Mouse (Mus musculus) c-Kit-positive CD71-positive TER-119-negative erythroid progenitor cells, embryonic 14.5 days (primary cell): ENCODE results near the gene BC017158.
A peak's percentile ranks its signal among the peaks of the same experiment; 100 is the strongest.

Source experiments
- DNase-seq: peaks from one replicate; pipeline ENCODE4 v3.0.0-alpha.2; 2013; ENCODE audit warnings: low read depth

The BC017158 gene

GRCm38 (mm10) chr7:128309216-128309615, 11.2 kb upstream of the BC017158 start:
- DNase-seq, result no peak

GRCm38 (mm10) chr7:128307851-128308250, 9.9 kb upstream of the BC017158 start:
- DNase-seq, result no peak

GRCm38 (mm10) chr7:128304907-128305306, 6.9 kb upstream of the BC017158 start:
- no peak for DNase-seq

- no peak for DNase-seq
These were observed 6.2 kb upstream of the BC017158 start for GRCm38 (mm10) chr7:128304198-128304597.

- no peak for DNase-seq
These were observed 4.2 kb upstream of the BC017158 start for GRCm38 (mm10) chr7:128302151-128302550.

DNA sequence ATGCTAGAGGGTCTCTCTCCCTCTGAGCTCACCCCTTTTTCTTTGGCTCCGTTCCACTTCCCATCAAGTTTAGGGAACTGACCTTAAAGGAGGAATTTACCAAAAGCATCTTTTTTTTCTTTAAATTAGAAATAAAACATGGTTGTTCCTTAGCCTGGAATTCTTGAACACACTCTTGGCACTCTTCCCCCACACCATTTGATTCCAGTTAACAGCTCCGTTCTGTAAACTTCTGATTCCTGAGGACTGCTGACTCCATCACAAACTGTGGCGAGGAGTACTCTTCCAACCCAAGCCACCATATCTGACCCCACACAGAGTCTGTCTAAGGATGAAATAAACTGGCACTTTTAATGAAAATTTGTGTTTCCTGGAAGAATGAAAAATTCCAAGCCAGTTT, 3.0 kb upstream of the BC017158 start:
- no peak for DNase-seq

DNA sequence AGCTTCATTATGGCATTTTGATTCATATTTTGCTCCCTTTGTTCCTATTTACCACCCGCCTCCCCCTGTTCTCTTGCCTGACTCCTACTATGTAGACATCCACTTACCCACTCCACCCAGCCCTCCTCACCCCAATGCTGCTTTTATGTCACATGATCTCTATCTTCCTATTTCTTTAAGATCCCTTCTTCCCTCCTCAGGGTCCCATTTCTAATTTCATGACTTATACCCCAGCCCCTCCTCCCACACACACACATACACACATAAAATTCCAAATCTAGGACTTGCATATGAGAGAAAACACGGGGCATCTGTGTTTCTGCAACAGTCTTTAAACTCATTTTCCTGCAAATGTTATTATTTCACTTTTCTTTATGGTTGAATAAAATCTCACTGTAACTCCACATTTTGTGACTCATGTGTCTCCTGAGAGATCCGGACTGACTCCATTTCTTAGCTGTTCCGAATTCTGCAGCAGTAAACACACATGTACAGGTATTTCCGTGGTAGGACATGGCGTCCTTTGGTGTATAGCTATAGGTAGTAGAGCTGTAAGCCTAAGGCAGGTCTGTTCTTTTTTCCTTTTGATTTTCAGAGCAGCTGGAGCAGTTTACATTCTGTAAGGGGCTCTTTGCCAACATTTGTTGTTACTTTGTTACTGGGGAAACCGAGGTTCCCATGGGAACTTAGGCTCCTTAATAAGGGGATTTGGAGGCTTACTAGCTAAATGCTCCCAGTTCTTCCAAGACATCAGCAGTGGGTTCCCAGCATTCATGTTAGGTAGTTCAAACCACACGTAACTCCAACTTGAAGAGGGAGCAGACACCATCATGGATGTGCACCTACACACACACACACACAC, 742 bp upstream of the BC017158 start:
- no peak for DNase-seq

DNA sequence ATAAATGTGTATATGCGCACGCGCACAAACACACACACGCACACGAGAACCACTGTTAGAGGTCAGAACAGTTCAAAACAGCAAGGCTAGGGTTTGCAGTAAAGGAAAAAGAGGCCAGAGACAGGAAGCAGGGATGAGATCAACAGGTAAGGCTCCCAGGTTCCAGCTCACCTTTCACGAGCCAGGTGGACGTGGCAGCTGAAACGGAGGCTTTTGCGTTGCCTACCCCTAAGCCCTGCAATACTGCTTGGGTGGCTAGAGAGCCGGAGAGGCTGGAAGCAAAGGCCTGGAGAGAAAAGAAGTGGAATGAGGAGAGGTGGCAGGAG, 716 bp downstream of the BC017158 start:
- no peak for DNase-seq

- DNase-seq, result no peak
These were observed 1.5 kb downstream of the BC017158 start for GRCm38 (mm10) chr7:128296514-128296913.

- no peak for DNase-seq
These were observed 3.2 kb downstream of the BC017158 start for GRCm38 (mm10) chr7:128294785-128295184.

- DNase-seq, result peak; percentile 75
These were observed 8.9 kb downstream of the BC017158 start for GRCm38 (mm10) chr7:128288923-128289544.

DNA sequence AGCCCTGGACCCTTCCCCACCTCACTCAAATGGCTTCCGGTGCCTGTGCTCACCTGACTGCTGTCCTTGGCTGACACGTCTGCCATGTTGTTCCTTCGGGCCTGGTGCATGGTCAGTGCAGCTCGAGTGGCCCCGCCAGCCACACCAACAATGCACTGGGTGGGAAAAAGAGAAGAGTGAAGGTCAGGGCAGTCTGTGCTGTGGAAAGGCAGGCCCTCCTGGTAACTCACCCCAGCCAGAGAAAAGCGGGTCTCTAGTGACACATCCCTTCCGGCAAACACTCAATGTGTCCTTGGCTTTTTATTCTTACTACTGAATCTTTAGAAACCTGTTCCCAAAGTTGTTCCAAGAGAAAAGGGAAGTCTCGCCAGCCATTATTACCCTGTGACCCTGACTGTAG, 12.9 kb downstream of the BC017158 start:
- DNase-seq, result no peak

DNA sequence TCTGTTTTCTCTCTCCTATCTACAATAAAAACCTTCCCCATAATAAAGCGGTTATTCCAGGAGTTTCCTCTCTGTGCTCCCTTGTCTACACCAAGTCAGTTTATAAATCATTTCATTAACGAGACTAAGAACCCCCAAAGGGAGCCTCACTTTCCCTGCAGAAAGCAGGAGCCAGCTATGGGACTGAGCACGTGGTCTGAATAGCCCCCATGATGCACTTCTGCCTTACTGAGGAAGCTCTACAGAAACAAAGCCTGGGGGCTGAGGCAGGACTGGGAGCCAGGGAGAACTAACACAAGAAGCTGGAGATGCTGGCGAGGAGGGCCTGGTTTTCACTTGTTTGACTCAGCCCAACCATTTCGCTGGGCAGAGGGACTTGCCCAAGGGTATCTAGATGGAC, 13.9 kb downstream of the BC017158 start:
- DNase-seq, result no peak

- DNase-seq, result no peak
These were observed 15.3 kb downstream of the BC017158 start for GRCm38 (mm10) chr7:128282532-128283244.

DNA sequence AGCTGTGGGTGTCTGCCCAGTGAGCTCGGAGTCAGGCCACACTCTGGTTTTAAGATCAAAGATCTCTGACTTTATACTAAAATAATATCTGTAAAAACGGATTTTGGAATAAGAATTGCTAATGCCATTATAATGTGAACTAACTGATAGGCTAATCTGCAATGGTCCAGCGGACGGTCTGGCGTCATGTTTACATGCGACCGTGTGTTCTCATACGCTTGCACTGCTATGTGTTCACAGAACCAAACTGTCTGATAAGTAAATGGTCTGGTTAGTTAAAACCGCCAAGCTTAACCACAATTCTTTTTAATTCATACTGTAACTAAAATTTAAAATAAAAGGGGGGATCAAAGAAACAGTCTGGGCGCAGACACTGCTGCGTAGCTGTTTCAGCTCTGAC, 16.2 kb downstream of the BC017158 start:
- no peak for DNase-seq

- no peak for DNase-seq
These were observed 18.2 kb downstream of the BC017158 start for GRCm38 (mm10) chr7:128279750-128280149.

DNA sequence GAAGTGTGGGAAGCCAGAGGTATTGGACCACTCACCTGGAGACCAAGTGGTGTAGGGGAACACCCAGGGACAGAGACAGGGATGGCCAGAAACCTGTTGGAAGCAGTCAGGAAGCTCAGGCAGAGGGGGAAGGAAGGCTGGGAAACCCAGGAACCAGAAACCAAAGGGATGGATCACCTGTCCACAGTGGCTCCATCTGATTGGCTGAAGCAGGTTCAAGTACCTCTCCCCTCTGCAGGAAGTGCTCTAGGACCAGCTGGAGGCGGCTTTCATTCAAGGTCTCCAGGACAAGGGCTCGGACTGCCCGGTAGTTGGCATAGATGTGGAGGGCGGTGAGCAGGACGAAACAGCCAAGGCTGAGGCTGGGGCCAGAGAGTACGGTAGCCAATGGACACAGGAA, 21.9 kb downstream of the BC017158 start:
- DNase-seq, result no peak

GRCm38 (mm10) chr7:128271496-128271895, 26.5 kb downstream of the BC017158 start:
- DNase-seq, result no peak

- DNase-seq, result peak; percentile 75
These were observed 27.5 kb downstream of the BC017158 start for GRCm38 (mm10) chr7:128270431-128270850.

DNA sequence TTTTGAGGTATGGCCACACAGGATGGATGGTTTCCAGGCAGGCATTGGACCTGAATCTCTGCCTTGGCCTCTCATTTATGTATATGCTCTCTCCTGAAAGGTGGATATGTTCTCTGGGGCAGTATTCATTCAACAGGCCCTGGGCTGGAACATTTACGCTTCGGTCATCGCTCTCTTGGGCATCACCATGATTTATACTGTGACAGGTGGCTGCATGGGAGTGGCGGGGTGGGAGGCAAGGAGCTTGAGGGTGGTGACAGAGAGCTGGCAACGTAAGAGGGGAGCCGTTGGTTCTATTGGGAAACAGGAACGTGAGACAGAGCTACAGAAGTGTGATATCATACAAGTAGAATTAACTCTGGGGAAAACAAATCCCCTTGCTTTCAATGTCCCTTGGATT, 30.2 kb downstream of the BC017158 start:
- DNase-seq, result no peak

DNA sequence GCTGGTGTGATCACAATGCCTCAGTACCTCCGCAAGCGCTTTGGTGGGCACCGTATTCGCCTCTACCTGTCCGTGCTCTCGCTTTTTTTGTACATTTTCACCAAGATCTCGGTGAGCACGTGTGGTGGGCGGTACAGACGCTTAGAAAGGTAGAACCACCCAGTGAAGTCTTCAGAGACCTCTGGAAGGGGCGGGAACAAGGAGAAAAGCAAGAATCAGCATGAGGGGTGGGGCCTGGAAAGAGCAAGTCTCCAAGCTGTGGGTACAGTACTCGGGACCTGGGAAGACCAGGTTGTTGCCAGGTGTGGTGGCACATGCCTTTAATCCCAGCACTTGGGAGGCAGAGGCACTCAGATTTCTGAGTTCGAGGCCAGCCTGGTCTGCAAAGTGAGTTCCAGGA, 30.6 kb downstream of the BC017158 start:
- DNase-seq, result no peak

DNA sequence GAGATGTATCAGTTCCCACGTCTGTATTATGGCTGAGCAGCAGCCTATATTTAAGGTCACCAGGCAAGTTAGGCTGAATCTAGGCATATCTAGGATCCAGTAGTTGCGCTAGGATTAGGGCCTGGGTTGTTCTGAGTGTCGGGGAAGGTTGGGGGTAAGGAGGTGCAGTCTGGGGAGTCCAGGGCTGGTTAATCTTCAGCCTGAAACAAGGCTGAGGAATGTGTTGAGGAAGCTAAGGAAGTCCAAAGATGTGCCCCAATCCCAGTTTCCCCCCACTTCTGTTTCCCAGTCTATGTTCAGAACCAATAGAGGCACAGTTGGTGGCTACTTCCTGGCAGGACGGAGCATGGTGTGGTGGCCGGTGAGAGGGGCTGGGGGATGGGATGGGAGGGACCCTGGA, 31.9 kb downstream of the BC017158 start:
- no peak for DNase-seq

DNA sequence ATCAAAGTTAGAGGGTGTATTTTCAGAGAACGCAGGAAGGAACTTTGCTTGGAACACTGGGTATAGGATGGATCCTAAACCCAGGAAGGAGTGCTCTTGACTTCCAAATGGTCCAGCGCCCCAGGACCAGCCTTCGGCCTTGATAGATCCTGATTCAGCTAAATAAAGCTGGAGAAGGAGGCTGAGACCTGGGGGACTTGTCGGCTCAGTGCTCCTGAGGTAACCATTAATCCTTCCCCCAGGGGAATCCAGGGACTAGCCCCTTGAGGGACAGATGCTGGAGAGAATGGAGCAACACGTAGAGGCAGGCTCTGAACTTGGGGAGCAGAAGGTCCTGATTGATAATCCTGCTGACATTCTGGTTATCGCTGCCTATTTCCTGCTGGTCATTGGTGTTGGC, 32.6 kb downstream of the BC017158 start, which contains the start of gene Slc5a2:
Gene Slc5a2, plus strand, starts transcription at position 247 of the 400 bp plus-strand sequence.
- no peak for DNase-seq
